Mouse (Mus musculus) embryo, embryonic 10.5 days (tissue): ENCODE measurements around the gene Col11a2.
"Not testable (repeated sequence)": the region's sequence is repeated elsewhere in the genome, so short reads cannot be mapped to it uniquely, and the experiment has no call there.

Experiments
- DNase-seq: peaks from one replicate; pipeline ENCODE4 v3.0.0-alpha.2; 2015; ENCODE audit warnings: low spot score

Col11a2 gene

DNA sequence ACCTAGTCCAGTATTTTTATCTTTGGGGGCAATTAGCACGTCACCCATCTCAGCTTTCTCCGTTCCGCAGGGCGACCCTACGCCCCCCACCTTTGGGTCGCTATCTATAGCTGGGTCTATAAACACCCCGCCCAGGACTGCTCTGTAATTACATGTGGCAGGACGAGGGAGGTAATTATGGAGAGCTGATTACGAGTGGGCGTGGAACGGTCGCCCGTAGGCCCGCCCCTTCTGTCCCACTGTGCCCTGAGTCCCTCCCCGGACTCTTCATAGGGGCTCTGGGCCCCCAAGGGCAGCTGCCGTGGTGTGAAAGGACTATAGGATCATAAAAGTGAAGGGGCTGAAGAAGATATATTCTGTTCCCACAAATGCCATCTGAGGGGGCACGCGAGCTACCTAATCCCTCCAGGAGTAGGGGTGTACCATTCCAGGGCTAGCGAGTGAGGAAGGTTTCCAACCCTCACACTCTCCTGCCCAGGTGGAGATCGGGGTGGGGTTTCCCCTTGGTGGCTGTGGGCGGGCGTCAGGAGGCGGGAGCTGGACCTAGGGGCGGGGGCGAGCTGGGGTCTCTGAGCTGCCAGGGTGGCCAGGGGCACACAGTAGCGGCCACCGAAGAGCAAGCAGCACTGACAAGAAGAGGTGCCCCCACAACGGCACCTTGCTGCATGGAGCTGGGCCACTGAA is at the start of gene Col11a2:
Gene Col11a2 (plus strand): TSS at position 560 of the 684 bp plus-strand sequence.
- DNase-seq = no peak

GRCm38 (mm10) chr17:33991788-33992664 is 47.2 kb upstream of the Col11a2 start:
- peak; percentile 91 for DNase-seq

DNA sequence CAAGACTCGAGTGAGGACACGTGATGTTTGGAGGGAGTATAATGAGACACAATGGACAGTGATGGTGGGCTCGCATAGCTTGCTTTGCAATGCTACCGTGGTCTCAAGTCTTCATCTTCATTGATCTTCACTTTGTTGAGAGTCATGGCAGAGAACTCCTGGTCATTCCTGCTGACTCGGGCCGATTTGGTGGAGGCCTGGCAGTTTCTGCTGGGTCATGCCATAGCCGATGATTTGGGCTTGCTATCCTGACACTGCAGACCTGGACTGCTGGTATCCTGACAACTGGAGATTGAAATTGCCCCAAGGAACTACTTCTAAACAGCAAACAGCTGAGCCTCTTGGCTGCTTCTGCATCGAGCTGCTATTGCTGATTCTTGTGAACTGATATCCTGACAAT is 44.3 kb upstream of the Col11a2 start:
- no peak for DNase-seq

GRCm38 (mm10) chr17:33995651-33996050 is 43.6 kb upstream of the Col11a2 start:
- DNase-seq = no peak

DNA sequence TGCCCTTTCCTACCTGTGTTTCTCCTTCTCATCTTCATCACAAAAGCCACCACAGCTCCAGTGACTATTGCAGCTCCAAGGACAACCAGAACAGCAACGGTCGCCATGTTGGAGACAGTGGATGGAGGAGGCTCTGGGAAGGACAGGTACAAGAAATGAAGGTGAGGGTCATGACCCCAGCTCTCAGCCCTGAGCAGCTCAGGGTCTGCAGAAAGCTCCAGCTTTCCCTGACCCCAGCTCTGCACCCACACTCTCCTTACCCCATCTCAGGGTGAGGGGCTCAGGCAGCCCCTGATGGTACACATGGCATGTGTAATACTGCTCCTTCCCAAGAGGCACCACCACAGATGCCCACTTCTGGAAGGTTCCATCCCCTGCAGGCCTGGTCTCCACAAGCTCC is 42.2 kb upstream of the Col11a2 start:
- DNase-seq = not testable (repeated sequence)

DNA sequence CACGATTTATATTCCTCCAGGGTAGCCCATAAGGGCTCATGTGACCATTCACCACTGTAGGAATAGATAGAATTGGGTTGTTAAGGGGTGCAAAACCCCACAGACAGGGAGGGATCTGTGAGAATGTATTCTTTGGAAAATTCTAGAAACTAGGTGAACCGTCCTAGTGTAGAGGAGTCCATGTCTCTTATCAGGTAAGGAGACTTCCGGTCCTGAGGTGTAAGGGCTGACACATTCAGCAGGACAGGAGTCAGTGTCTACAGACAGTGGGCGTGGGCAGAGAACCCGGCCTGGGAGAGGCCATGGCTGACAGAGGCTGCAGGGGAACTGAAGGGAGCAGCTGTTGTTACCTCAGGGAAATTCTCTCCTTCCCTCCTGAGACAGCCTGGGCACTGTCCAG is 40.5 kb upstream of the Col11a2 start:
- DNase-seq = not testable (repeated sequence)

DNA sequence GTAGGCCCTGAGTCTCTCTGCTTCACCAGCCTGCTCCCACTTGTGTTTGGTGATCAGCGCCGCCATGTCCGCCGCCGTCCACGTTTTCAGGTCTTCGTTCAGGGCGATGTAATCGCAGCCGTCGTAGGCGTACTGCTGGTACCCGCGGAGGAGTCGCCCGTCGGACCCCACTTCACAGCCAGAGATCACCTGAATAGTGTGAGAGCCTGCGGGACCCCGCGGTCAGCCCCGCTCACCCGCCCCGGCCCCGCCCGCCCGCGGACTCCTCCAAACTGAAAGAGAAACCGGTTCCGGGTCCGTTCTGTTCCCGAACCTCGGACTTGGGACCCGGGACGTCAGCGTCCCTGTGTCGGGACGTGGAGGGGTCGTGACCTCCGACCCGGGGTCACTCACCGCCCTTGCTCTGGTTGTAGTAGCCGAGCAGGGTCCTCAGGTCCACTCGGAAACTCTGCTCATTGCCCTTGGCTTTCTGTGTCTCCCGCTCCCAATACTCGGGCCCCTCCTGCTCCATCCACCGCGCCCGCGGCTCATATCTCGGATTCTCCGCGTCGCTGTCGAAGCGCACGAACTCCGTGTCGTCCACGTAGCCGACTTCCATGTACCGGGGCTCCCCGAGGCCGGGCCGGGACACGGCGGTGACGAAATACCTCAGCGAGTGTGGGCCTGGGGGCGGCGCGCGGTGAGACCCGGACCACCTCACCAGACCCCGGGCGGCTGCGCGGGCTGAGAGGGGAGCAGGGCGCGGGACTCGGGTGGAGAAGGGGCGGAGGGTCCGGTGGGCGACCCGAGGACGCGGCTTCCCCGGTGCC is 39.7 kb upstream of the Col11a2 start:
- peak; percentile 32 for DNase-seq

GRCm38 (mm10) chr17:34000150-34000537 is 39.1 kb upstream of the Col11a2 start, which contains the start of gene H2-K1:
Gene H2-K1, minus strand, starts transcription at chr17:34000347.
- DNase-seq = peak; percentile 82

DNA sequence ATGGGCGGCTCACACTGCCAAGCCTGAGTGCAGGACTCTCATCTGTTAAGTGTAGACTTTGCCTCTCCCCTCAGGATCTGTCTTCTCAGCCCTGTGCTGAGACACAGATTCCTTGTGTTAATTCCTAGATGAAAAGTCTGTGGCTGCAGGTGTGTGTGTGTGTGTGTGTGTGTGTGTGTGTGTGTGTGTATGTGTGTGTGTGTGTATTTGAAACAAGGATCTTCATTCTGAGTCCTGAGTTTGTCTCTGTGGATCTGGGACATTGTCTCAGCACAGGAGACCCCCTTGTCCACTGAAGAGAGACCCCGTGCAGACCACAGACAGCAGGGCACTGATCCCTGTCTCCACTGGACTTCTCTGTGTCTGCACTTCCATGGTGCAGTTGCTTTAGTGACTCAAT is 38.4 kb upstream of the Col11a2 start:
- DNase-seq = not testable (repeated sequence)

GRCm38 (mm10) chr17:34003426-34003825 is 35.8 kb upstream of the Col11a2 start:
- DNase-seq = peak; percentile 74

DNA sequence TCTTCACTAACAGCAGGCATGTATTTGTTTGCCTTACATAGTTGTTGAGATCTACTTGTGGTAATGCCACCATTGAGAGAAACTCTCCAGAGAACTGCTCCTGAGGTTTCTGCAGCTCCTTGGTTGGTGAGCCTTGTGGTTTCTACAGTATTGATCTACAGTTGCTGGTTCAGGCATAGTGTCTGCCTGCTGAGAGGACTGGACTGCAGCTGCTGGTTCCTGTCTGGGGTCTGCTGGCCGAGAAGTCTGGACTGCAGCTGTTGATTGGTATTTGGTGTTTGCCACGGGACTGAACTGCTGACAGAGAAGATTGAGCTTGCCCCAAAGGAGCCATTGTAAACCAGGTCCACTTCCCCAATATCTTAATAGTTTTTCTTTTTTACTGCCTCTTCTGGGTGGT is 32.7 kb upstream of the Col11a2 start:
- no peak for DNase-seq

GRCm38 (mm10) chr17:34010156-34010555 is 29.1 kb upstream of the Col11a2 start:
- no peak for DNase-seq

DNA sequence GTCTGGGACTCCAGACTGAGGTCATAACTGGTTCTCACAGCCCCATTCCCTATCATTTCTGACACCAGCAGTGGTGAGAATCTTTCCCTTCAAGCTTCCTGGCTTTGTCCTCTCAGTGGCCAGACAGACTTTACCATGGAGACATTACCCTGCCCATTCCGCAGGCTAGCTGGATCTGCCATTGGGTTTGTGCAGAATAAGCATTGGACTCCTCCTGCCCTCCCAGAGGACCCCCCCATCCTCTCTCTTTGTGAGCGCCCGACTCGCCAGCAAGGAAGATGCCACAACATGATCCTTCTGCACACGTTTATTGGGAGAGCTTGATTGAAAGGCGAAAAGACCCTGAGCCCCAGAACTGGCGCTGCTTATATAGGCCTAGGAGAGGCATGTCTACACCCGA is 25.8 kb upstream of the Col11a2 start:
- no peak for DNase-seq

- DNase-seq = no peak
These were observed 17.5 kb upstream of the Col11a2 start for GRCm38 (mm10) chr17:34021539-34022413.

- DNase-seq = no peak
These were observed 16.8 kb upstream of the Col11a2 start for GRCm38 (mm10) chr17:34022414-34022783.

DNA sequence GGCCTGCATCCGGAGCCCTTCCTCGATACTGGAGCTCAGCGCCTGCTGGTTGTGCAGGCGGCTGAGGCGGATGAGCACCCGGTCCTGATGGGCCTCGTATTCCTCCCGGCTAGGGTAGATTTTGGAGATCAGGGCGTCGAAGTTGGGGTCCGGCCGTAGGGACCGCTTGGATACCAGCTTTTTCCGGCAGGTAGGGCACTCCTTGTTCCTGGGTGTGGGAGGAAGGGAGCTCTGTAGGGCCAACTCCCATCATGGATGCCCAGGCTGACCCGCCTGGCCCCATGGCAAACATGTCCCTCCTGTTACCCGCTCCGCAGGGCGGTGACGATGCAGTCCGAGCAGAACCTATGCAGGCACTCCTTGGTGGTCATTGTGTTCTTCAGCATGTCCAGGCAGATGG is 16.2 kb upstream of the Col11a2 start:
- no peak for DNase-seq

DNA sequence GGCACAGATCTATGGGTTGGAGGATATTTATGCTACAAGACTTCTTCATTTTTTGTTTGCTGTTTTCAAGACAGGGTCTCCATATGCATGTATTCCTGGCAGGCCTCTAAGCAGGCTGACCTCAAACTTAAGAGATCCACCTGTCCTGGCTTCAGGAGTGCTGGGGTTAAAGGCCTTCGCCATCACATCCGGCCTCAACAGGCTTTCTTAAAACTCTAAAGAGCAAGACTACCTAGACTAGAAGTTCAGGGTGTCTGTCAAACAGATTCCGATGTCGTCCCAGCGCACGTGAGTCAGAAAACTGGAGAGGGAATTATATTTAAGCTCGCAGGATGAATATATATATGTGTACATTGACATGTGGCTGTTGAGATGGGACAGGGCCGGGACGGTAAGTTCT is 15.6 kb upstream of the Col11a2 start:
- no peak for DNase-seq

DNA sequence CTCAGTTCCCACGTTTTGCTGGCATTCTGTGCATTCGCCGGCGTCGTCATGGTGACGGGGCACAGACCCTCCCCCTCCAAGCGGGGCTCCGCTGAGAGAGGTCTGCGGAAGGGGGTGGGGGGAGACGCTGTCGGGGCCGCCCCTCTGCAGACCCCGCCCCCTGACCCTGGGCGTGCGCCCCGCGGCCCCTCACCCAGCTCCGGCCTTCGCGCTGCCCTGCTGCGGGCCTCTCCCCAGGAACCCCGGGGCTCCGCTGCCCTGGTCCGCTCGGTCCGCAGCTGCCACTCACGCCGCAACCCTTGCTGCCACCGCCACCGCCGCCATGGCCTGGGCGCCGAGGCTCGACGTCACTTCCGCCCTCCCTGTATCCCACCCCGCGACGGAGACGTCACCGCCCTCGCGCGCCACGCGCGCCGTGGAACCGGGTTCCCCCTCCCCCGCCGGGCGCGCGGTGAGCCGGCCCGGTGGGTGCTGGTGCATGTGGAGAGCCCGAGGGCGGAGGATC is 14.9 kb upstream of the Col11a2 start, which contains the start of gene Ring1:
Gene Ring1 (minus strand): TSS at position 364 of the 505 bp plus-strand sequence.
- DNase-seq = peak; percentile 94

GRCm38 (mm10) chr17:34024861-34025755 is 14.1 kb upstream of the Col11a2 start:
- DNase-seq = peak; percentile 65

DNA sequence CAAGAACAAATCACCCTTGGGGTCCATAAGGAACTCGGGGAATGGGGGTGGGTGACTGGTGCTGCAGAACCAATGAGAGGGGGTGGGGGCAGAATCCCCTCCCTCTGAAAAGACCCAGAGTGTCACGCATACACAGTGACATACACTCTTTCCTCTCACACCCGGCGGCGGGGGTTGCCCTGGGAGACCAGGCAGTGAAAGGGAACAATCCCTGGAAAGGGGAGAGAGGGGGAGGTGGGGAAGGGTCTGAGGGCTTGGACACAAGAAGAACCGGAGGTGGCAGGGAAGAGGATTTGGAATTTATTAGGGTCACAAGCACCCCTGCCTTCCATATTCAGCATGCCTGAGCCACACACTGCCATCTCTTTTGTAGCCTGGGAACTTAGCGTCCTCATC is 13.5 kb upstream of the Col11a2 start:
- peak; percentile 95 for DNase-seq
